Mouse (Mus musculus): ENCODE measurements around the gene Coro7.

DNA sequence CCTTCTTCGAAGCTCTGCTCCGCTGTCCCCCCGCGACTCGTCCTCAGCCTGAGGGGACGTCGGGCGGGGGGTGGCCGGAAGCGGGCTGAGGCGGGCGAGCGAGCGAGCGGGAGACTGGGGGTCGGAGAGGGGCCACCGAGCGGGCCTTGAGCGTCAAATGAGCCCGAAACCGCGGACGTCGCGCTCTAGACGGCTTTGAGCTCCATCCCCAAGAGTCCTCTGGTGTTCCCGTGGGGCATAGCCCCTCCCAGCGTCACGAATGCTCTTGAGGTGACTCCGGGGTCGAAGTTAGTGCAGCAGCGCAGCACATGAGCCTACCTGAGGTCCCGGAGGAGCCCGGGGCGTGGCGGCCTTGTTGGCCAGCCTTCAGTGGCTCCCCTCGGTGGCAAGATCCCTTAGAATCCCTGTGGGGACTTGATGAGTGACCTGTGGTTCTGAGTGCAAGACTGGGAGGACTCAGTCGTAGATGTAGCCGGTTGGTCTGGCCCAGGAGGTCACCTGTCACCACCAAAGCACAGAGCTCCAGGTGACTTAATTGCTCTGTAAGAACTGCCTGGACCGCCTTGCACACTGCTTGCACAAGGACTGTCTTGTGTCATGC lies 47.1 kb upstream of the Coro7 start:
- TF ChIP-seq ZNF384 (IDR thresholded peaks at IDR 0.05; ENCODE audit: low read depth, low read length), result no peak
- TF ChIP-seq CHD2 (IDR thresholded peaks at IDR 0.05; ENCODE audit: low read depth, low read length), result no peak
- TF ChIP-seq MAFK (IDR thresholded peaks at IDR 0.05; ENCODE audit: insufficient read depth, low read depth, low read length), result no peak
- TF ChIP-seq ZC3H11A (IDR thresholded peaks at IDR 0.05; ENCODE audit: borderline replicate concordance, low read depth, low read length), result no peak

Data from ES-E14 (cell line).